Mouse (Mus musculus) hindbrain, postnatal 0 days (tissue): ENCODE data around the gene Smyd1. TPM values are rescaled to one million over a fixed set of nuclear protein-coding genes. Genes with fewer than 3 reads are reported as not detected.

ENCODE experiments used
- ATAC-seq: fragments of 200-750 bp; cut with Nextera tagmentation; 2 replicates; pipeline ENCODE4 v1.8.0; 2017; ENCODE audit warnings: mild to moderate bottlenecking, moderate TSS enrichment, moderate library complexity
- DNase-seq: peaks from one replicate; pipeline ENCODE4 v3.0.0-alpha.2; 2015; ENCODE audit warnings: low spot score
- H3K27ac ChIP-seq: fragments of 300-500 bp; sonication (generic); 2 replicates; pipeline ENCODE4 v1.5.1; 2014; ENCODE audit warnings: mild to moderate bottlenecking
- H3K27me3 ChIP-seq: fragments of 300-500 bp; sonication (generic); 2 replicates; pipeline ENCODE4 v1.6.1; 2014; ENCODE audit warnings: low read length, mixed read lengths; ENCODE audit not compliant: insufficient read depth
- H3K36me3 ChIP-seq: fragments of 300-500 bp; sonication (generic); 2 replicates; pipeline ENCODE4 v1.6.1; 2014; ENCODE audit warnings: low read length, mixed read lengths; ENCODE audit not compliant: insufficient read depth
- H3K4me1 ChIP-seq: fragments of 300-500 bp; sonication (generic); 2 replicates; pipeline ENCODE4 v1.6.1; 2014; ENCODE audit warnings: antibody characterized with exemption, low read length, mixed read lengths; ENCODE audit not compliant: insufficient read depth
- H3K4me2 ChIP-seq: fragments of 300-500 bp; sonication (generic); 2 replicates; pipeline ENCODE4 v1.6.1; 2014; ENCODE audit warnings: low read depth, mild to moderate bottlenecking, low read length, moderate library complexity, mixed read lengths
- H3K4me3 ChIP-seq: fragments of 300-500 bp; sonication (generic); 2 replicates; pipeline ENCODE4 v1.5.1; 2014; ENCODE audit warnings: low read length
- H3K9ac ChIP-seq: fragments of 300-500 bp; sonication (generic); replicated peaks from 2 replicates; pipeline ENCODE4 v1.6.1; 2014; ENCODE audit warnings: mild to moderate bottlenecking, low read length, moderate library complexity, mixed read lengths
- H3K9me3 ChIP-seq: fragments of 300-500 bp; sonication (generic); 2 replicates; pipeline ENCODE4 v1.6.1; 2016; ENCODE audit warnings: low read length, mixed read lengths
- CTCF ChIP-seq: IDR thresholded peaks from 2 replicates; pipeline ENCODE4 v1.5.1; 2016; ENCODE audit warnings: antibody characterized with exemption, control low read depth, low read depth
- WGBS: fragments of 180-500 bp; shearing (Covaris S2); extraction: QIAGEN DNeasy Blood & Tissue Kit; methylation state at CpG from one replicate; pipeline ENCODE4 v1.1.7; 2014; 5-methylcytosine and 5-hydroxymethylcytosine counted together
- polyA plus RNA-seq: library from polyadenylated mRNA; unstranded; fragments of >200 nt; fragmentation: Nextera tagmentation; extraction: Ambion mirVana; gene quantifications from 2 replicates; pipeline ENCODE4 v1.2.1, GENCODE M21; 2015
- total RNA-seq: library from RNA; depleted of rRNA; stranded (reverse); fragments of >200 nt; gene quantifications from 2 replicates; pipeline ENCODE4 v1.2.3, GENCODE M21; 2014

The Smyd1 gene
- total and polyA plus RNA-seq, 2 experiments from 2014 or later: 0.18 to 0.89 TPM

- no peak for DNase-seq
Measured at GRCm38 (mm10) chr6:71239069-71239750, 82.8 kb downstream of the Smyd1 start.

GRCm38 (mm10) chr6:71237031-71237431, 85.0 kb downstream of the Smyd1 start:
- H3K36me3 ChIP-seq: no peaks in the 10 kb centered on the region
- no peaks in the 10 kb centered on the region for H3K27me3 ChIP-seq
- no peak overlapping the region for H3K4me3 ChIP-seq
- WGBS: 87% methylated on average over 6 of the region's 6 CpGs
- H3K9ac ChIP-seq: no peak overlapping the region
- no peaks in the 10 kb centered on the region for H3K4me1 ChIP-seq
- no peak overlapping the region for H3K4me2 ChIP-seq
- no peak for DNase-seq
- ATAC-seq: no peak
- H3K27ac ChIP-seq: no peak overlapping the region
- no peak for TF ChIP-seq CTCF
- no peaks in the 10 kb centered on the region for H3K9me3 ChIP-seq

More at GRCm38 (mm10) chr6:71239069-71239750, 82.8 kb downstream of the Smyd1 start:
- WGBS: 82% methylated on average over 26 of the region's 26 CpGs
- H3K27me3 ChIP-seq: no peaks in the 10 kb centered on the region
- TF ChIP-seq CTCF: no peak
- no peak overlapping the region for H3K27ac ChIP-seq
- no peaks in the 10 kb centered on the region for H3K9me3 ChIP-seq
- no peak overlapping the region for H3K4me2 ChIP-seq
- no peaks in the 10 kb centered on the region for H3K4me1 ChIP-seq
- no peak for ATAC-seq
- no peak overlapping the region for H3K9ac ChIP-seq
- H3K4me3 ChIP-seq: no peak overlapping the region
- no peaks in the 10 kb centered on the region for H3K36me3 ChIP-seq

GRCm38 (mm10) chr6:71236506-71236905, 85.5 kb downstream of the Smyd1 start:
- H3K9ac ChIP-seq: no peak overlapping the region
- no peaks in the 10 kb centered on the region for H3K27me3 ChIP-seq
- no peaks in the 10 kb centered on the region for H3K4me1 ChIP-seq
- no peak for TF ChIP-seq CTCF
- H3K4me3 ChIP-seq: no peak overlapping the region
- H3K27ac ChIP-seq: no peak overlapping the region
- 73% methylated on average over 6 of the region's 6 CpGs for WGBS
- H3K9me3 ChIP-seq: no peaks in the 10 kb centered on the region
- H3K36me3 ChIP-seq: no peaks in the 10 kb centered on the region
- ATAC-seq (no peak), DNase-seq (no peak)
- H3K4me2 ChIP-seq: no peak overlapping the region

GRCm38 (mm10) chr6:71235944-71236343, 86.1 kb downstream of the Smyd1 start:
- no peaks in the 10 kb centered on the region for H3K9me3 ChIP-seq
- no peak overlapping the region for H3K4me3 ChIP-seq
- DNase-seq: no peak
- H3K4me1 ChIP-seq: no peaks in the 10 kb centered on the region
- no peak for ATAC-seq
- H3K9ac ChIP-seq: no peak overlapping the region
- no peak overlapping the region for H3K27ac ChIP-seq
- no peak overlapping the region for H3K4me2 ChIP-seq
- no peaks in the 10 kb centered on the region for H3K36me3 ChIP-seq
- no peaks in the 10 kb centered on the region for H3K27me3 ChIP-seq
- TF ChIP-seq CTCF: no peak
- WGBS: 78% methylated on average over 3 of the region's 3 CpGs

GRCm38 (mm10) chr6:71235121-71235520, 86.9 kb downstream of the Smyd1 start:
- no peak overlapping the region for H3K27ac ChIP-seq
- DNase-seq (no peak), ATAC-seq (no peak)
- no peak overlapping the region for H3K9ac ChIP-seq
- no peak for TF ChIP-seq CTCF
- H3K4me1 ChIP-seq: no peaks in the 10 kb centered on the region
- no peaks in the 10 kb centered on the region for H3K9me3 ChIP-seq
- no peaks in the 10 kb centered on the region for H3K36me3 ChIP-seq
- H3K27me3 ChIP-seq: no peaks in the 10 kb centered on the region
- H3K4me2 ChIP-seq: no peak overlapping the region
- H3K4me3 ChIP-seq: no peak overlapping the region
- WGBS: 84% methylated on average over 13 of the region's 13 CpGs

- H3K4me2 ChIP-seq: no peak overlapping the region
- TF ChIP-seq CTCF: no peak
- H3K4me3 ChIP-seq: no peak overlapping the region
- no peaks in the 10 kb centered on the region for H3K4me1 ChIP-seq
- H3K9me3 ChIP-seq: no peaks in the 10 kb centered on the region
- whole genome bisulfite sequencing: 12% methylated on average over 7 of the region's 7 CpGs
- H3K27me3 ChIP-seq: no peaks in the 10 kb centered on the region
- ATAC-seq (no peak), DNase-seq (no peak)
- no peak overlapping the region for H3K9ac ChIP-seq
- H3K36me3 ChIP-seq: no peaks in the 10 kb centered on the region
- H3K27ac ChIP-seq: no peak overlapping the region
Measured at GRCm38 (mm10) chr6:71227157-71227770, 94.8 kb downstream of the Smyd1 start.

- 39% methylated on average over 6 of the region's 6 CpGs for WGBS
- no peak for TF ChIP-seq CTCF
- H3K4me2 ChIP-seq: no peak overlapping the region
- no peak overlapping the region for H3K27ac ChIP-seq
- no peak overlapping the region for H3K4me3 ChIP-seq
- no peaks in the 10 kb centered on the region for H3K27me3 ChIP-seq
- no peaks in the 10 kb centered on the region for H3K9me3 ChIP-seq
- DNase-seq: no peak
- no peaks in the 10 kb centered on the region for H3K36me3 ChIP-seq
- H3K9ac ChIP-seq: no peak overlapping the region
- no peaks in the 10 kb centered on the region for H3K4me1 ChIP-seq
- no peak for ATAC-seq
Measured at GRCm38 (mm10) chr6:71226544-71226943, 95.5 kb downstream of the Smyd1 start.
